Mouse (Mus musculus): Measurements from ENCODE around the gene Rab3gap2.

DNA sequence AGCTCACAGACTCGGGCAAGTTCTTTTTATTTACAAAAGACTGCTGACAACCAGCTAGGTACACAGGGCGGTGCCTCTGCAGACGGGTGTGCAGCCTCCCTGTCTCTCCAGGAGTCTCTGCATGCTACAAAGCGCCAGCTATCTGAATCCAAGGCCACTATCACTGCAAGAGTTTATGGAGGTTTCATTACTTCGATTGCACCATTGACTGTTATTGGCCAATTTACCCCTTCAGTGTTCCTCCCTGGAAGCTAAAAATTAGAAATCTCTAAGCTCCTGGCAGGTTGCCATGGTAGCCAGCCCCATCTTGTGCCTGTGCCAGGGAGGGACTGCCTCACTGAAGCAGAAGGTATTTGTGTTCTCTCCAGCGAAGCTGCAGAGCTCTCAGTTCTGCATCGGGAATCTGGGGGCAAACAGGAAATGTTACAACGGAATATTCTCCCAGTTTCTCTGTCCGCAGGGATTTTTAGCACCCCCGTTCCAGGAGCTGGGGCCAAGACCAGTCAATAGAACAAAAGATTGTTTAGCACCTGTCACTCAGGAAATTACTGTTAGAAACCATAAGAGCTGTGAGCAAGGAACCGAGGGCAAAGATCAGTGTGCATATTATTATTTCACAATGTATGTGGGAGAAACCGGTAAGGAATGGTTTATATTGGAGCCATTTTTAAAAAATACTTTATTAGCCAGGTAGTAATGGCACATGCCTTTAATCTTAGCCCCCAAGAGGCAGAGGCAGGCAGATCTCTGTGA is 49.4 kb downstream of the Rab3gap2 start:
- TF ChIP-seq CTCF (IDR thresholded peaks at IDR 0.05; ENCODE audit: low read depth, low read length), result no peak
- no peak for TF ChIP-seq TAL1 (conservative IDR thresholded peaks at IDR 0.05; ENCODE audit: low read depth, low read length)

All from G1E (cell line).